Mouse (Mus musculus) bone marrow macrophage, adult 2 months (primary cell): ENCODE results near the gene Taok1.

ENCODE experiments used
- CTCF ChIP-seq: IDR thresholded peaks from 2 replicates; pipeline ENCODE4 v1.5.1; 2012; ENCODE audit warnings: low read depth, mild to moderate bottlenecking, low read length, moderate library complexity
- POLR2A ChIP-seq: IDR thresholded peaks from 2 replicates; pipeline ENCODE4 v1.6.1; 2012; ENCODE audit warnings: mild to moderate bottlenecking, low read depth, low read length, borderline replicate concordance

DNA sequence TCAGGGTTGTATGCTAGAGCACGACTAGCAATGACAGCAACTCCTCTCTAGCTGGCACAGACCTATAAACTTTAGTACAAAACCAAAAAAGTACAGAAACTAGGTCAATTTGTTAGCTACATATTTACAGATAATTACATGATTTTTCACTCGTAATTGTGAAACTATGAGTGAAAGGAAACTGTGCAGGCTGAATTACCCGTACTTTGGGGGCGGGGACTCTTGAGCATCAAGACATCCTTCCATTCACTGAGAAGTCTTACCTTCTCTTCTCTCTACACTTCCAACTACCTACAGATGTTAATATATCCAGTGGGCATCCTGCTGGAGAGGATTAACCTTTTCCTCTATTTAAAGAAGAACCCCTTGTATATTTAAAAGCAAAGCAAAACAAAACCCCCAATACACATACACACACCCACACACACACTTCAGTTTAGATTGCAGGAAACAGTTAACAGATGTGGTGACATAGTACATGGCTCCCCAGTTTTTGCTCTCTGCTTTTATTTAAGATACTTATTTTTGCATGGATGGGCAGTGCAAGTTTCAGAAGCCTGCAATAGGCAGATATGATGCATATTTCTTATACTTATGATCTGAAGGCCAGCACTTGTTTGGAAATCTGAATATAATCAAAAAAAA is 75.3 kb downstream of the Taok1 start:
- TF ChIP-seq POLR2A (no peak), CTCF (no peak)
